Mouse (Mus musculus): ENCODE data around the gene Mfrp.

The Mfrp gene

DNA sequence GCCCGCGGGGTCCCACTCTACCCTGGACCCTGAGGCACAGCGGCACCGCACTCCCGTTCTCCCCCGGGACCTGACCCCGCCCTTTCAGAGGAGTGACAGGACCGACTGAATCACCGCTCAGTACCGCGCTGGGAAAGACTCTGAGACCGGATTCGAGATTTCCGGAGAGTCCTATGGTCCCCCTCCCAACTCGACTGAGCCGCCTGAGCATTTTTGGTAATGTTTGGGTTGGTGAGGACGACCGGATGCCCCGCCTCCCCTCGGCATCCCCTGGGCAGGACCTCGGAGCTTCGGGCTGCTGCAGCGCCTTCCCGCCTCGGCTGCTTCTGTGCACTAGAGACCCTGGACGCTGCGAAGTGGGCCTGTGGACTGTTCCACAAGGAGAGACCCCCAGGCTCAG lies 28.5 kb downstream of the Mfrp start:
- peak; percentile 79 to 81 for DNase-seq (ENCODE audit: low spot score in 2 of 2)

GRCm38 (mm10) chr9:44130581-44131275 lies 29.2 kb downstream of the Mfrp start:
- DNase-seq (ENCODE audit: low spot score in 2 of 2) = no peak

DNA sequence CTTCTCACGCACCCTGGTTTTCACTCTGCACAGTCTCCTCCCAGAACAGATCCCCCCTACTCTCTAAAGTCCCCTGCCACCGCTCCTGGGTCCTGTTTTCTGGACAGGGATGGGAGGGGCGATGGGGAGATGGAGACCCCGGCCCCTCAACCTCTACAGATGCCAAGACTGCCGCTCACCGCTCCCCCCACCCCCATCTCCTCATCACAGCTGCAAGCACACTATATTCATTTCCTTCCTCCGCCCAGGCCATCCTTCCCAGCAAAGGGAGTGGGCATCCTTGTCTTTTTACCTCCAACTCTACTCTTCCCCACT lies 29.7 kb downstream of the Mfrp start:
- DNase-seq (ENCODE audit: low spot score in 2 of 2) = no peak

DNA sequence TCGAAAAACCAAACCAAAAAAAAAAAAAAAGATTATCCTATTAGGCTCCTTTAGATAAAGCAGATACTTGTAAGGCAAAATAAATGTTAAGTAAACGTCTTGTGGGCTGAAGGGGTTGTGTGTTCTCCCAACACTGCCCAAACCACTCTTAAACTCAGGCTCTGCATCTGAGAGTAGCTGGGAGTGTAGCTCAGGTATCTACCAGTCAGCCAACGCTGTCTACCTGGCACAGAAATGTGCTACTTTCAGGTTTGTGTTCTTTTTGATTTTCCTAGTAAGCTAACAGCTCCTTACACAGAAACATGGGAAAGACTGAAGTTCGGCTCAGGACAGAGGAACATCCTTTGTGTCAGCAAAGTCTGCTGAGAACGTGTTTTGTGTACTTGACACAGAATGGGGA lies 30.7 kb downstream of the Mfrp start:
- no peak for DNase-seq (ENCODE audit: low spot score in 2 of 2)

DNA sequence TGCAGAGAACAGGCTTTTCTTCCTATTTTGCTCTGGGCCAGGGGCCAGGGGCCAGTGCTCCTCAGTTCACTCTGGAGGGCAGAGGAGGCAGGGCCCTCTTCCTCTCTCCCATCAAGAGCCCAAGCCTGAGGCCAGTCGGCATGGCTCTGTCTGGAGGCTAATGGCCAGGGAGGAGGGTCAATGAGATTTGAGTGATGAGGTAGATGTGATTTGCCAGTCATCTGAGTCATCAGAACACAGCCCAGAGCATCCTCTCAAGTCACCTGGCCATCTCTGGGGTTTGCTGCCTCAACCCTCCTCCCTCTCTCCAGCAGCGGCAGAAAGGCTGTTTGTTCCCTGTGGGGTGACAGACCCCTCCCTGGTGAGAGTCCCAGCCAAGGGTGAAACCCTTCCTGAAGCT lies 31.8 kb downstream of the Mfrp start:
- no peak for DNase-seq (ENCODE audit: low spot score in 2 of 2)

DNA sequence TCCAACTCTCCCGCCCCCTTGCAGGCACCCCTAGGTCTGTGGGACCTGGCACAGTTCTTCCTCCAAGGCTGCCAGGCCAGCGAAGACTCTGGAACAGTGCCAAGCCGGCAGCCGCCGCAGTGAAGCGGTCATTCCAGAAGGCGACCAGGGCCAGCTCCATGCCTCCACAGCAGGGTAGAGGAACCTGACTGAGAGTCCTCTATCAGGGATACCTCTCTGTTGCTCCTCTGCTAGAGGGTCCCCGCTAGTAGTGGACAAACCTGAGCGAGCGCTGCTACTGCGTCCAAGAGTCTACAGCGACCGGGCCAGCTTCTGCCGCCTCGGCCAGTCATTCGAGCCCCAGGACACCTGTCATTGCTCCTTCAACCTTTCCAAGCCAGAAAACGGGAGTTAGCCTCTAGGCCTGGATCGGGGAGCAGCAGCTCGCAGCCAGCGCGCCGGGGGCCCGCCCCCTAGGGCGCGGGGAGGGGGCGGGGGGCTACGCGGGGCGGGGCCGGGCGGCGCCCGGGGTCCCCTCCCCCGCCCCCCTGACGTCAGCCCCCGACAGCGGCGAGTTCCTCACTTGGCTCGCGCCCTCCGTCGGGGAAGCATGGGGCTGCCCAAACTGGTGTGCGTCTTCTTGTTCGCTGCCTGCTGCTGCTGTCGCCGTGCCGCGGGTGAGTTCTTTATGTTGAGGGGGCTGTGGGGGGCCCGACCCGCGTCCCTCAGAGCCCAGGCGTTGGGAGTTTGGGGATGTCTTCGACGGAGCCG lies 32.7 kb downstream of the Mfrp start, which contains the start of gene Mcam:
Gene Mcam, plus strand, starts transcription at position 369 of the 750 bp plus-strand sequence.
- no peak for DNase-seq (ENCODE audit: low spot score in 2 of 2)

DNA sequence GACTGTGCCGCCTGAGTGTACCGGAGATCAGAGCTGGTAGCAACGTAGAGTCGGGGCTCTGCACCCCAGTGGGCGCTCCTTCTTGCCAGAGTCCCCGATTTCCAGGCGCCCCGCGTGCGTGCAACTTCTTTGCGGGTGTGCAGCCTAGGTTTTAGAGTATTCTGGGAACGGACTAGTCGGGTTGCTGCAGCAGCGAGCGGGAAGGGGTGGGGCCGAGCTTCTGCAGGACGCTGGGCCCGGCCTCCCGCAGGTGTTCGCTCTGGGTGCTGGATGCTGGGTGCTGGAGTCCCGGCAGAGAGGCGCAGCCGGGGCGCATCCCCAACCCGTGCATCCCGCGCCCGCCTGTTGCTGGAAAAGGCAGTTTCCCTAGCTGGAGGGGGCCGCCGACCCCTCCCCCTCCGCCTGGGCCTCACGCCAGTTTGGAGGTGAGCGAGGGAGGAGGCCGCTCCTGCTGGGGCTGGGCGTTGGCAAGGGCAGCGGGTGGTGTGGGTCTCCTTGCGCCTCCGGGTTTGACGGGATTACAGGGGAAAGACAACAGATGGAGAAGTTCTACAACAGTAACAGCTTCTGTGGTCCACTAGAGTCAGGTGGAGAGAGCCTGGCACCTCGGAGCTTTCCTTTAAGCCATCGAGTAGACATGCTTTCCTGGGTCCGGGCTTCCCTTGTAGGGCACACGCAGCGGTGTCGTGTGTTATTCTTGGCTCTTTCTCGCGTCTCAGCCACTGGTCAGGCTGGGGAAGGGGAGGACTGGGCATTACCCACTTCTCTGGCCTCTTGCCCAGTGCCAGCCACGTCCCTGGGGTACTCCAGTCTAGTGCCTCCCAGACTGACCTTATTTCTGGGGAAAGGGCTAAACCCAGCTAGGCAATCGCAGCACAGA lies 33.6 kb downstream of the Mfrp start:
- no peak for DNase-seq (ENCODE audit: low spot score in 2 of 2)

- DNase-seq (ENCODE audit: low spot score in 2 of 2) = no peak
These were observed 34.3 kb downstream of the Mfrp start for GRCm38 (mm10) chr9:44135731-44136411.

- DNase-seq (ENCODE audit: low spot score in 2 of 2) = no peak
These were observed 36.3 kb downstream of the Mfrp start for GRCm38 (mm10) chr9:44137846-44138245.

DNA sequence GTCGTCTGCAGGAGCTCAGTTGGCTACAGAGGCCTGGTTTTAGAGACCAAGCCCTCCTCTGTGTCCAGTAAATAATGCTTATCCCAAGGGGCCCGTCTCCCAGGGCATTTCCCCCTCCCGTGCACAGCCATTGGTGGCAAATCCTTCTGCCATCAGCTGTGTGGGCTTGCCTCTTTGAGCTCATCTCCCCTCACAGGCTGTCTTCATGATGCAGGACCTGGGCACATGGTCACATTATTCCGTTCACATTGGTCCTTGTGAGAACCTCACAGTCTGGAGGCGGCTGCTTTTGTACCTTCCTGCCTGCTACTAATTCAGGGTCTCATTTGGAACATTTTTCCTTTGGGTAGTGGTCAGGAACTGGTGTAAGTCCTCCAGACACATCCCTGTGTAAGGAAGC lies 40.4 kb downstream of the Mfrp start:
- DNase-seq (ENCODE audit: low spot score in 2 of 2) = no peak

DNA sequence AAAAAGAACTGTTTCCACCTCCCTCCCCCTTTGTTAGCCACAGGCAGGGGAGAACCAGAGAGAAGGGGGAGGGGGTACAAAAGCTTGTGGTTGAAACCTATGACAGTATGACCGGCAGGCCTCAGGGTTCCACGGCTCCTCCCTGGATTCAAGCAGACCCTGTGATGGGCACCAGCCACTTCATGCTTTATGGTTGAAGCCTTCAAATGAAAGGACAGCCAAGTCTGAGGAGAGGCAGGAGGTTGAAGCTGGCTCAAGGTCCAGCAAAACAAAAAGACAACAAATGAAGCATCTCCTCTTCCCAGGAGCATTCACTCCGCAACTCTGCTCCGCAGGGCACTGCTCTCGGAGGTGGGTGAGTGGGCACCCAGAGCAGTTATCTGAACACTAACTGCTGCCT lies 41.9 kb downstream of the Mfrp start:
- no peak for DNase-seq (ENCODE audit: low spot score in 2 of 2)

DNA sequence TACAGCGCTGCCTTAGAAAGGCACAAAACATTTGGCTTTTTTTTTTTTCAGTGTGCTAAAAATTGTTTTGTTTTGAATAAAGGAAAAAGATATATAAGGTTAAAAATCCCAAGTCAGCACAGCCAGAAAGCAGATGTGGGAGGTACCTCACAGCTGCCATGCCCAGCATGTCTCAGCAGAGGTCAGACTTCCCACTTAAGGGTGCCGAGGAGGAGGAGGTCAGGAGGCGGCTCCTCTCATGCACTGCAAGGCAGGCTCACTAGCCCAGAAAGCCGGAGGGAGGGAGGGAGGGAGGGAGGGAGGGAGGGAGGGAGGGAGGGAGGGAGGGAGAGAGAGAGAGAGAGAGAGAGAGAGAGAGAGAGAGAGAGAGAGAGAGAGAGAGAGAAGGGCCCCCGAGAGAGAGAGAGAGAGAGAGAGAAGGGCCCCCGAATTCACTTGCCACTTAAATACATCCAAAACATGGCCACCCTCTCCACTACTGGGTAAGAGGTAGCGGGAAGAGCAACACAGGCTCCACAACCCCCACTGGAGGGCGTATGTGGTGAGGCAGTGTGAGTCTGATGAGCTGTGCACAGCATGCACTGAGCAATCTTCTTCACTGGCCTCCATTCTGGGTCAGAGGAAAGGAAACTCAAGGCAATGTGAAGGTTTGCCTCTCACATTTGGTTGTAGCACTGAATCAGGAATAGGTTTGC lies 42.6 kb downstream of the Mfrp start:
- DNase-seq (ENCODE audit: low spot score in 2 of 2) = no peak

GRCm38 (mm10) chr9:44144718-44145060 lies 43.2 kb downstream of the Mfrp start:
- no peak for DNase-seq (ENCODE audit: low spot score in 2 of 2)

GRCm38 (mm10) chr9:44147290-44147689 lies 45.8 kb downstream of the Mfrp start:
- no peak for DNase-seq (ENCODE audit: low spot score in 2 of 2)
